Mouse (Mus musculus): ENCODE measurements at regions not wholly inside any gene's neighbourhood (a gene's known extent, or its start where the extent isn't known, plus 50 kb on each side); places are given as distances from the start of the nearest gene placed in this dataset.
"Not testable (repeated sequence)": the region's sequence is repeated elsewhere in the genome, so short reads cannot be mapped to it uniquely, and the experiment has no call there.

- DNase-seq (ENCODE audit: low spot score), result no peak
- no peak overlapping the region for H3K4me3 ChIP-seq (ENCODE audit: low read depth, low read length)
- H3K4me2 ChIP-seq (ENCODE audit: low read depth, severe bottlenecking), result no peak overlapping the region
- H3K27ac ChIP-seq (replicated peaks; ENCODE audit: low read depth, low read length), result no peak overlapping the region
- no peak; the same call in 1 of the 2 replicates for ATAC-seq (ENCODE audit: insufficient number of reproducible peaks, low FRiP score, low TSS enrichment, low read depth)
- H3K9me3 ChIP-seq (ENCODE audit: control insufficient read depth, low read length), result peaks cover 76% of the 10 kb centered on the region
- H3K27me3 ChIP-seq (ENCODE audit: control insufficient read depth, insufficient read depth, low read length), result no peaks in the 10 kb centered on the region
- no peaks in the 10 kb centered on the region for H3K4me1 ChIP-seq (ENCODE audit: control insufficient read depth, insufficient read depth, low read length)
- no peak overlapping the region for H3K9ac ChIP-seq (ENCODE audit: low read length)
- peaks cover 3% of the 10 kb centered on the region for H3K36me3 ChIP-seq (ENCODE audit: control insufficient read depth, insufficient read depth, low read length)
- 88% methylated on average over 6 of the region's 6 CpGs for WGBS
Observed at GRCm38 (mm10) chr4:3068306-3069223, 98.6 kb upstream of the Vmn1r2 start.

- H3K9ac ChIP-seq (ENCODE audit: low read length), result no peak overlapping the region
- no peaks in the 10 kb centered on the region for H3K27me3 ChIP-seq (ENCODE audit: control insufficient read depth, insufficient read depth, low read length)
- no peaks in the 10 kb centered on the region for H3K4me1 ChIP-seq (ENCODE audit: control insufficient read depth, insufficient read depth, low read length)
- H3K4me3 ChIP-seq (ENCODE audit: low read depth, low read length), result no peak overlapping the region
- no peak overlapping the region for H3K4me2 ChIP-seq (ENCODE audit: low read depth, severe bottlenecking)
- DNase-seq (ENCODE audit: low spot score) (no peak), ATAC-seq (ENCODE audit: insufficient number of reproducible peaks, low FRiP score, low TSS enrichment, low read depth) (peak; percentile 36; the same call in 1 of the 2 replicates)
- WGBS, result 75% methylated on average over 1 of the region's 1 CpGs
- H3K9me3 ChIP-seq (ENCODE audit: control insufficient read depth, low read length), result peaks cover 68% of the 10 kb centered on the region
- peaks cover 3% of the 10 kb centered on the region for H3K36me3 ChIP-seq (ENCODE audit: control insufficient read depth, insufficient read depth, low read length)
- H3K27ac ChIP-seq (replicated peaks; ENCODE audit: low read depth, low read length), result no peak overlapping the region
Observed at GRCm38 (mm10) chr4:3069341-3069740, 97.8 kb upstream of the Vmn1r2 start.

GRCm38 (mm10) chr4:3071326-3071725 is 95.8 kb upstream of the Vmn1r2 start:
- not testable (repeated sequence) for H3K27me3 ChIP-seq (ENCODE audit: control insufficient read depth, insufficient read depth, low read length); H3K4me2 ChIP-seq (ENCODE audit: low read depth, severe bottlenecking); H3K9ac ChIP-seq (ENCODE audit: low read length); H3K27ac ChIP-seq (replicated peaks; ENCODE audit: low read depth, low read length); ATAC-seq (ENCODE audit: insufficient number of reproducible peaks, low FRiP score, low TSS enrichment, low read depth); H3K4me1 ChIP-seq (ENCODE audit: control insufficient read depth, insufficient read depth, low read length); DNase-seq (ENCODE audit: low spot score); H3K36me3 ChIP-seq (ENCODE audit: control insufficient read depth, insufficient read depth, low read length); H3K4me3 ChIP-seq (ENCODE audit: low read depth, low read length)
- H3K9me3 ChIP-seq (ENCODE audit: control insufficient read depth, low read length), result peaks cover 48% of the 10 kb centered on the region
- WGBS, result 68% methylated on average over 6 of the region's 6 CpGs

- H3K9ac ChIP-seq (ENCODE audit: low read length), result no peak overlapping the region
- ATAC-seq (ENCODE audit: insufficient number of reproducible peaks, low FRiP score, low TSS enrichment, low read depth), result no peak
- no peak for DNase-seq (ENCODE audit: low spot score)
- no peaks in the 10 kb centered on the region for H3K4me1 ChIP-seq (ENCODE audit: control insufficient read depth, insufficient read depth, low read length)
- 0 out of 2 replicates have a peak, but pooled peaks cover 7% of the 10 kb centered on the region for H3K36me3 ChIP-seq (ENCODE audit: control insufficient read depth, insufficient read depth, low read length)
- no peak overlapping the region for H3K4me2 ChIP-seq (ENCODE audit: low read depth, severe bottlenecking)
- H3K4me3 ChIP-seq (ENCODE audit: low read depth, low read length), result no peak overlapping the region
- peaks cover 58% of the 10 kb centered on the region for H3K9me3 ChIP-seq (ENCODE audit: control insufficient read depth, low read length)
- H3K27ac ChIP-seq (replicated peaks; ENCODE audit: low read depth, low read length), result no peak overlapping the region
- H3K27me3 ChIP-seq (ENCODE audit: control insufficient read depth, insufficient read depth, low read length), result no peaks in the 10 kb centered on the region
- 88% methylated on average over 1 of the region's 1 CpGs for WGBS
Observed at GRCm38 (mm10) chr4:3079901-3080300, 87.2 kb upstream of the Vmn1r2 start.

- Histone ChIP-seq H3K4me2 (ENCODE audit: low read depth, severe bottlenecking) (no peak overlapping the region), H3K4me1 (ENCODE audit: control insufficient read depth, insufficient read depth, low read length) (no peaks in the 10 kb centered on the region), H3K27me3 (ENCODE audit: control insufficient read depth, insufficient read depth, low read length) (no peaks in the 10 kb centered on the region), H3K9me3 (ENCODE audit: control insufficient read depth, low read length) (peaks cover 65% of the 10 kb centered on the region), H3K36me3 (ENCODE audit: control insufficient read depth, insufficient read depth, low read length) (0 out of 2 replicates have a peak, but pooled peaks cover 10% of the 10 kb centered on the region), H3K4me3 (ENCODE audit: low read depth, low read length) (no peak overlapping the region), H3K9ac (ENCODE audit: low read length) (no peak overlapping the region), H3K27ac (replicated peaks; ENCODE audit: low read depth, low read length) (no peak overlapping the region)
- ATAC-seq (ENCODE audit: insufficient number of reproducible peaks, low FRiP score, low TSS enrichment, low read depth), result 0 out of 2 replicates have a peak, but pooled peaks have one; percentile 24
- DNase-seq (ENCODE audit: low spot score), result no peak
- 59% methylated on average over 7 of the region's 7 CpGs for WGBS
Observed at GRCm38 (mm10) chr4:3080385-3081125, 86.6 kb upstream of the Vmn1r2 start.

GRCm38 (mm10) chr4:3081148-3081952 is 85.8 kb upstream of the Vmn1r2 start:
- Histone ChIP-seq H3K4me3 (ENCODE audit: low read depth, low read length) (no peak overlapping the region), H3K9me3 (ENCODE audit: control insufficient read depth, low read length) (peaks cover 72% of the 10 kb centered on the region), H3K27ac (replicated peaks; ENCODE audit: low read depth, low read length) (no peak overlapping the region), H3K4me1 (ENCODE audit: control insufficient read depth, insufficient read depth, low read length) (no peaks in the 10 kb centered on the region), H3K36me3 (ENCODE audit: control insufficient read depth, insufficient read depth, low read length) (0 out of 2 replicates have a peak, but pooled peaks cover 10% of the 10 kb centered on the region), H3K9ac (ENCODE audit: low read length) (no peak overlapping the region), H3K27me3 (ENCODE audit: control insufficient read depth, insufficient read depth, low read length) (no peaks in the 10 kb centered on the region), H3K4me2 (ENCODE audit: low read depth, severe bottlenecking) (no peak overlapping the region)
- ATAC-seq (ENCODE audit: insufficient number of reproducible peaks, low FRiP score, low TSS enrichment, low read depth) (peak; percentile 28; the same call in 1 of the 2 replicates), DNase-seq (ENCODE audit: low spot score) (no peak)
- 63% methylated on average over 6 of the region's 6 CpGs for whole genome bisulfite sequencing

GRCm38 (mm10) chr4:3081953-3082950 is 84.9 kb upstream of the Vmn1r2 start:
- ATAC-seq (ENCODE audit: insufficient number of reproducible peaks, low FRiP score, low TSS enrichment, low read depth) (no peak), DNase-seq (ENCODE audit: low spot score) (no peak)
- Histone ChIP-seq H3K27me3 (ENCODE audit: control insufficient read depth, insufficient read depth, low read length) (no peaks in the 10 kb centered on the region), H3K9ac (ENCODE audit: low read length) (no peak overlapping the region), H3K27ac (replicated peaks; ENCODE audit: low read depth, low read length) (no peak overlapping the region), H3K4me3 (ENCODE audit: low read depth, low read length) (no peak overlapping the region), H3K9me3 (ENCODE audit: control insufficient read depth, low read length) (peaks cover 75% of the 10 kb centered on the region), H3K4me1 (ENCODE audit: control insufficient read depth, insufficient read depth, low read length) (no peaks in the 10 kb centered on the region), H3K36me3 (ENCODE audit: control insufficient read depth, insufficient read depth, low read length) (0 out of 2 replicates have a peak, but pooled peaks cover 10% of the 10 kb centered on the region), H3K4me2 (ENCODE audit: low read depth, severe bottlenecking) (no peak overlapping the region)
- WGBS, result 85% methylated on average over 3 of the region's 3 CpGs

All from limb, embryonic 11.5 days (tissue).